Mouse (Mus musculus) C2C12 (cell line): Measurements from ENCODE around the gene Mettl22. TPM values are rescaled to one million over a fixed set of nuclear protein-coding genes. Genes with fewer than 3 reads are reported as not detected.

Experiments
- H3K27me3 ChIP-seq: one replicate; pipeline ENCODE4 v1.6.1; 2011; ENCODE audit not compliant: control insufficient read depth, insufficient read depth, insufficient read length
- H3K36me3 ChIP-seq: one replicate; pipeline ENCODE4 v1.6.1; 2011; ENCODE audit not compliant: control insufficient read depth, insufficient read depth
- H3K4me3 ChIP-seq: one replicate; pipeline ENCODE4 v1.5.1; 2011; ENCODE audit warnings: mild to moderate bottlenecking, control low read depth; ENCODE audit not compliant: poor library complexity, insufficient read depth, severe bottlenecking
- H3K79me2 ChIP-seq: one replicate; pipeline ENCODE4 v1.6.1; 2011; ENCODE audit not compliant: control insufficient read depth, insufficient read depth
- H3K79me3 ChIP-seq: one replicate; pipeline ENCODE4 v1.6.1; 2011; ENCODE audit warnings: low read depth, control low read depth
- H3ac ChIP-seq: one replicate; pipeline ENCODE3; 2011; ENCODE audit warnings: low read depth; ENCODE audit not compliant: control insufficient read depth, insufficient read length
- CEBPB ChIP-seq: IDR thresholded peaks from one replicate; pipeline ENCODE4 v1.6.1; 2011; ENCODE audit warnings: low read depth, mild to moderate bottlenecking, control low read depth, moderate library complexity
- CTCF ChIP-seq: IDR thresholded peaks from one replicate; pipeline ENCODE4 v1.5.1; 2011; ENCODE audit not compliant: control insufficient read depth, insufficient read depth, insufficient read length
- FOSL1 ChIP-seq: IDR thresholded peaks from one replicate; pipeline ENCODE4 v1.8.0; 2011; ENCODE audit warnings: mild to moderate bottlenecking, low read length; ENCODE audit not compliant: poor library complexity, insufficient read depth, severe bottlenecking
- MAX ChIP-seq: IDR thresholded peaks from one replicate; pipeline ENCODE4 v1.6.1; 2011; ENCODE audit warnings: mild to moderate bottlenecking, control low read depth
- MYOD1 ChIP-seq: IDR thresholded peaks from one replicate; pipeline ENCODE4 v1.6.1; 2011; ENCODE audit warnings: low read depth; ENCODE audit not compliant: control insufficient read depth, insufficient read length
- MYOG ChIP-seq: IDR thresholded peaks from one replicate; pipeline ENCODE4 v1.6.1; 2011; ENCODE audit not compliant: control insufficient read depth, insufficient read length; ENCODE audit errors: extremely low read depth
- USF1 ChIP-seq: IDR thresholded peaks from one replicate; pipeline ENCODE4 v1.6.1; 2011; ENCODE audit warnings: low read depth, mild to moderate bottlenecking, control low read depth, moderate library complexity
- long read RNA-seq, 2 experiments: library from polyadenylated mRNA; unstranded; transcript quantifications; one replicate each; pipeline ENCODE4 v2.0.0; 2019 to 2020
- polyA plus RNA-seq: library from polyadenylated mRNA; unstranded; fragments of >200 nt; fragmentation: generic; extraction: Trizol; gene quantifications from one replicate; pipeline ENCODE4 v1.2.1, GENCODE M21; 2012; ENCODE audit warnings: missing spikeins

The Mettl22 gene
- polyA plus RNA-seq, result 8.4 TPM
- long read RNA-seq, experiment 1, transcript Mettl22-201 (11 exons, 1,825 nt), result major isoform, 12 of 18 reads
- long read RNA-seq, experiment 1, partial matches to known transcripts, result 2 of 18 reads
- long read RNA-seq, experiment 1, other reads (novel, unspliced or antisense), result 4 of 18 reads
- long read RNA-seq, experiment 2, transcript Mettl22-201 (11 exons, 1,825 nt), result major isoform, 12 of 27 reads
- long read RNA-seq, experiment 2, partial matches to known transcripts, result 5 of 27 reads
- long read RNA-seq, experiment 2, other reads (novel, unspliced or antisense), result 10 of 27 reads

GRCm38 (mm10) chr16:8470603-8471481, at the start of gene Mettl22:
Gene Mettl22, plus strand, starts transcription at chr16:8470788.
- Histone ChIP-seq H3K27me3 (no peaks in the 10 kb centered on the region), H3K79me2 (peaks cover 8% of the 10 kb centered on the region), H3ac (peak within 1 kb of the TSS; percentile 95), H3K79me3 (peaks cover 3% of the 10 kb centered on the region), H3K36me3 (no peaks in the 10 kb centered on the region), H3K4me3 (peak within 1 kb of the TSS; percentile 93)
- TF ChIP-seq USF1 (no peak), FOSL1 (no peak), CTCF (no peak), CEBPB (no peak), MYOD1 (peak; percentile 87), MAX (peak; percentile 77), MYOG (no peak)

GRCm38 (mm10) chr16:8420842-8421241, 49.7 kb upstream of the Mettl22 start:
- no peak for TF ChIP-seq USF1
- Histone ChIP-seq H3K4me3 (no peak overlapping the region), H3ac (no peak overlapping the region), H3K27me3 (peaks cover 75% of the 10 kb centered on the region), H3K79me2 (no peaks in the 10 kb centered on the region), H3K36me3 (no peaks in the 10 kb centered on the region), H3K79me3 (no peaks in the 10 kb centered on the region)

- Histone ChIP-seq H3K27me3 (peaks cover 67% of the 10 kb centered on the region), H3K36me3 (no peaks in the 10 kb centered on the region), H3ac (no peak overlapping the region), H3K79me2 (no peaks in the 10 kb centered on the region), H3K79me3 (no peaks in the 10 kb centered on the region), H3K4me3 (no peak overlapping the region)
- TF ChIP-seq USF1, result no peak
Measured at GRCm38 (mm10) chr16:8423626-8424114, 46.9 kb upstream of the Mettl22 start.

GRCm38 (mm10) chr16:8424161-8424970, 46.2 kb upstream of the Mettl22 start:
- Histone ChIP-seq H3K27me3 (peaks cover 66% of the 10 kb centered on the region), H3K4me3 (no peak overlapping the region), H3ac (no peak overlapping the region), H3K79me3 (no peaks in the 10 kb centered on the region), H3K79me2 (no peaks in the 10 kb centered on the region), H3K36me3 (no peaks in the 10 kb centered on the region)
- TF ChIP-seq USF1 (no peak), MAX (no peak), MYOD1 (no peak), FOSL1 (no peak), CTCF (no peak), CEBPB (no peak), MYOG (no peak)

- H3K36me3 ChIP-seq, result no peaks in the 10 kb centered on the region
- H3K4me3 ChIP-seq, result no peak within 1 kb of the TSS
- TF ChIP-seq MYOD1, result no peak
- no peak for TF ChIP-seq MAX
- no peak for TF ChIP-seq MYOG
- no peak for TF ChIP-seq CEBPB
- no peak for TF ChIP-seq CTCF
- TF ChIP-seq USF1, result no peak
- TF ChIP-seq FOSL1, result no peak
- peaks cover 61% of the 10 kb centered on the region for H3K27me3 ChIP-seq
- H3K79me2 ChIP-seq, result no peaks in the 10 kb centered on the region
- H3K79me3 ChIP-seq, result no peaks in the 10 kb centered on the region
- H3ac ChIP-seq, result no peak within 1 kb of the TSS
Measured at GRCm38 (mm10) chr16:8424971-8425330, 45.6 kb upstream of the Mettl22 start, which contains the start of gene Tmem114. Gene Tmem114, minus strand, starts transcription at chr16:8425136.
